Mouse (Mus musculus): Measurements from ENCODE around the gene Uxs1. TPM values are rescaled to one million over a fixed set of nuclear protein-coding genes. Genes with fewer than 3 reads are reported as not detected.

Gene Uxs1
- polyA plus RNA-seq, 1 experiment from 2014 or later, result 21.6 TPM

- peak; percentile 83 for TF ChIP-seq CTCF (IDR thresholded peaks at IDR 0.05; ENCODE audit: low read depth)
Observed at GRCm38 (mm10) chr1:43760085-43760484, 67.5 kb downstream of the Uxs1 start.

GRCm38 (mm10) chr1:43754448-43755312 lies 72.9 kb downstream of the Uxs1 start:
- Histone ChIP-seq H3K27ac (ENCODE audit: low read depth, low read length) (no peak overlapping the region), H3K4me2 (replicated peaks; ENCODE audit: low read depth) (no peak overlapping the region), H3K4me1 (replicated peaks; ENCODE audit: control insufficient read depth, insufficient read depth, low read length) (no peaks in the 10 kb centered on the region), H3K9ac (ENCODE audit: low read depth, low read length) (no peak overlapping the region), H3K36me3 (ENCODE audit: control insufficient read depth, insufficient read depth) (peaks cover 29% of the 10 kb centered on the region), H3K4me3 (ENCODE audit: low read depth, low read length) (no peak overlapping the region), H3K27me3 (replicated peaks; ENCODE audit: control insufficient read depth, insufficient read depth, low read length) (no peaks in the 10 kb centered on the region), H3K9me3 (ENCODE audit: control insufficient read depth) (no peaks in the 10 kb centered on the region)
- WGBS, result 84% methylated on average over 8 of the region's 8 CpGs
- no peak for ATAC-seq
- TF ChIP-seq CTCF (IDR thresholded peaks at IDR 0.05; ENCODE audit: low read depth), result no peak

More at GRCm38 (mm10) chr1:43760085-43760484, 67.5 kb downstream of the Uxs1 start:
- Histone ChIP-seq H3K36me3 (ENCODE audit: control insufficient read depth, insufficient read depth) (peaks cover 24% of the 10 kb centered on the region), H3K27me3 (replicated peaks; ENCODE audit: control insufficient read depth, insufficient read depth, low read length) (no peaks in the 10 kb centered on the region), H3K4me2 (replicated peaks; ENCODE audit: low read depth) (no peak overlapping the region), H3K9ac (ENCODE audit: low read depth, low read length) (no peak overlapping the region), H3K4me3 (ENCODE audit: low read depth, low read length) (no peak overlapping the region), H3K4me1 (replicated peaks; ENCODE audit: control insufficient read depth, insufficient read depth, low read length) (no peaks in the 10 kb centered on the region), H3K27ac (ENCODE audit: low read depth, low read length) (no peak overlapping the region), H3K9me3 (ENCODE audit: control insufficient read depth) (no peaks in the 10 kb centered on the region)
- no peak for ATAC-seq

GRCm38 (mm10) chr1:43738519-43738894 lies 89.1 kb downstream of the Uxs1 start:
- ATAC-seq, result no peak
- Histone ChIP-seq H3K9ac (ENCODE audit: low read depth, low read length) (no peak overlapping the region), H3K4me1 (replicated peaks; ENCODE audit: control insufficient read depth, insufficient read depth, low read length) (no peaks in the 10 kb centered on the region), H3K4me3 (ENCODE audit: low read depth, low read length) (no peak overlapping the region), H3K9me3 (ENCODE audit: control insufficient read depth) (no peaks in the 10 kb centered on the region), H3K4me2 (replicated peaks; ENCODE audit: low read depth) (no peak overlapping the region), H3K36me3 (ENCODE audit: control insufficient read depth, insufficient read depth) (no peaks in the 10 kb centered on the region), H3K27me3 (replicated peaks; ENCODE audit: control insufficient read depth, insufficient read depth, low read length) (no peaks in the 10 kb centered on the region), H3K27ac (ENCODE audit: low read depth, low read length) (no peak overlapping the region)
- TF ChIP-seq CTCF (IDR thresholded peaks at IDR 0.05; ENCODE audit: low read depth), result no peak
- 89% methylated on average over 10 of the region's 10 CpGs for WGBS

GRCm38 (mm10) chr1:43737812-43738518 lies 89.6 kb downstream of the Uxs1 start:
- no peaks in the 10 kb centered on the region for H3K36me3 ChIP-seq (ENCODE audit: control insufficient read depth, insufficient read depth)
- no peaks in the 10 kb centered on the region for H3K4me1 ChIP-seq (replicated peaks; ENCODE audit: control insufficient read depth, insufficient read depth, low read length)
- no peaks in the 10 kb centered on the region for H3K27me3 ChIP-seq (replicated peaks; ENCODE audit: control insufficient read depth, insufficient read depth, low read length)
- no peak overlapping the region for H3K27ac ChIP-seq (ENCODE audit: low read depth, low read length)
- peak; percentile 80 for TF ChIP-seq CTCF (IDR thresholded peaks at IDR 0.05; ENCODE audit: low read depth)
- no peak overlapping the region for H3K9ac ChIP-seq (ENCODE audit: low read depth, low read length)
- no peaks in the 10 kb centered on the region for H3K9me3 ChIP-seq (ENCODE audit: control insufficient read depth)
- WGBS, result 76% methylated on average over 7 of the region's 7 CpGs
- no peak overlapping the region for H3K4me3 ChIP-seq (ENCODE audit: low read depth, low read length)
- no peak overlapping the region for H3K4me2 ChIP-seq (replicated peaks; ENCODE audit: low read depth)
- no peak for ATAC-seq

GRCm38 (mm10) chr1:43732657-43733056 lies 94.9 kb downstream of the Uxs1 start:
- H3K9ac ChIP-seq (ENCODE audit: low read depth, low read length), result no peak overlapping the region
- no peak overlapping the region for H3K4me3 ChIP-seq (ENCODE audit: low read depth, low read length)
- no peak for TF ChIP-seq CTCF (IDR thresholded peaks at IDR 0.05; ENCODE audit: low read depth)
- 83% methylated on average over 1 of the region's 1 CpGs for WGBS
- no peaks in the 10 kb centered on the region for H3K27me3 ChIP-seq (replicated peaks; ENCODE audit: control insufficient read depth, insufficient read depth, low read length)
- H3K4me1 ChIP-seq (replicated peaks; ENCODE audit: control insufficient read depth, insufficient read depth, low read length), result no peaks in the 10 kb centered on the region
- no peak overlapping the region for H3K4me2 ChIP-seq (replicated peaks; ENCODE audit: low read depth)
- no peak for ATAC-seq
- no peak overlapping the region for H3K27ac ChIP-seq (ENCODE audit: low read depth, low read length)
- H3K36me3 ChIP-seq (ENCODE audit: control insufficient read depth, insufficient read depth), result no peaks in the 10 kb centered on the region
- no peaks in the 10 kb centered on the region for H3K9me3 ChIP-seq (ENCODE audit: control insufficient read depth)

- no peak for ATAC-seq
- 77% methylated on average over 4 of the region's 4 CpGs for WGBS
- TF ChIP-seq CTCF (IDR thresholded peaks at IDR 0.05; ENCODE audit: low read depth), result peak; percentile 44
Observed at GRCm38 (mm10) chr1:43732100-43732499, 95.5 kb downstream of the Uxs1 start.

More at GRCm38 (mm10) chr1:43732100-43732499, 95.5 kb downstream of the Uxs1 start:
- Histone ChIP-seq H3K9ac (ENCODE audit: low read depth, low read length) (no peak overlapping the region), H3K4me2 (replicated peaks; ENCODE audit: low read depth) (no peak overlapping the region), H3K9me3 (ENCODE audit: control insufficient read depth) (no peaks in the 10 kb centered on the region), H3K4me3 (ENCODE audit: low read depth, low read length) (no peak overlapping the region), H3K4me1 (replicated peaks; ENCODE audit: control insufficient read depth, insufficient read depth, low read length) (no peaks in the 10 kb centered on the region), H3K36me3 (ENCODE audit: control insufficient read depth, insufficient read depth) (no peaks in the 10 kb centered on the region), H3K27ac (ENCODE audit: low read depth, low read length) (no peak overlapping the region), H3K27me3 (replicated peaks; ENCODE audit: control insufficient read depth, insufficient read depth, low read length) (no peaks in the 10 kb centered on the region)
